Mouse (Mus musculus): ENCODE measurements around the gene Rtn4r.

DNA sequence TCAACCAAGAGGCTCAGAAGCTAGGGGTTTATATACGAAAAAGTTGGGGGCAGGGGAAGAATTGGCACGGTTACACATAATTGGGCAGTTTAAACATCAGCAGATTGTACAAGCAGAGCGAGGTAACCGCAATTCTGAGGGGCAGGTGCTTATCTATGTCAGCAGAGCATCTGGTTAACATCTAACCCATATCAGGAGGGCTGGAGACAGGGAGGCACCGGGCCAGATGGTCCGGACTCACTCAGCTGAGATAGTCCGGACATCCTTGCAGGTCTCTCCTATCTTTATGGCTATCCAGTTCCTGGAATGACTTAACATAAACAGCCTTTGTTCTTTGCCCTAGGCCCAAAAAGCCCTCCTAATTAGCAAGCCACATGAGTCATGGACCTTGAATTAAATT is 16.4 kb upstream of the Rtn4r start:
- TF ChIP-seq CTCF (IDR thresholded peaks at IDR 0.05; ENCODE audit: low read depth, low read length) (no peak), POLR2A (IDR thresholded peaks at IDR 0.05; ENCODE audit: borderline replicate concordance, low read depth, low read length) (no peak)
